Mouse (Mus musculus): ENCODE measurements around the gene Scnm1.

GRCm38 (mm10) chr3:95163419-95164255 lies 29.8 kb upstream of the Scnm1 start:
- TF ChIP-seq CTCF (IDR thresholded peaks at IDR 0.05; ENCODE audit: insufficient read depth, low read length) (no peak), POLR2A (IDR thresholded peaks at IDR 0.05; ENCODE audit: borderline replicate concordance, extremely low read depth, low read depth, low read length) (no peak)
